Mouse (Mus musculus) liver, embryonic 14.5 days (tissue): Measurements from ENCODE around the gene Tatdn2. TPM values are rescaled to one million over a fixed set of nuclear protein-coding genes. Genes with fewer than 3 reads are reported as not detected.

ENCODE experiments used
- ATAC-seq: fragments of 200-750 bp; cut with Nextera tagmentation; 2 replicates; pipeline ENCODE4 v1.8.0; 2017; ENCODE audit warnings: moderate number of reproducible peaks, mild to moderate bottlenecking, moderate library complexity; ENCODE audit not compliant: insufficient read depth
- DNase-seq, 3 experiments: peaks; one replicate each; pipeline ENCODE4 v3.0.0-alpha.2; 2012 to 2013; ENCODE audit warnings: low read depth in 3 of 3, low spot score in 3 of 3
- H3K27ac ChIP-seq: fragments of 300-500 bp; sonication (generic); 2 replicates; pipeline ENCODE4 v1.5.1; 2014; ENCODE audit warnings: moderate library complexity, mild to moderate bottlenecking, control low read depth, inconsistent platforms
- H3K27me3 ChIP-seq: fragments of 300-500 bp; sonication (generic); 2 replicates; pipeline ENCODE4 v1.6.1; 2014; ENCODE audit warnings: mild to moderate bottlenecking, low read length, moderate library complexity; ENCODE audit not compliant: control insufficient read depth, insufficient read depth
- H3K36me3 ChIP-seq: fragments of 300-500 bp; sonication (generic); replicated peaks from 2 replicates; pipeline ENCODE4 v1.6.1; 2014; ENCODE audit warnings: low read depth; ENCODE audit not compliant: control insufficient read depth, insufficient read depth
- H3K4me1 ChIP-seq, 2 experiments: fragments of 200-500 bp in 1 of 2; fragments of 300-500 bp in 1 of 2; sonication (generic) in 1 of 2; replicated peaks; 2 replicates each; pipeline ENCODE4 v1.6.1; 2012 to 2014; ENCODE audit warnings: antibody characterized with exemption in 1 of 2, inconsistent platforms in 1 of 2, low read length in 1 of 2; ENCODE audit not compliant: control insufficient read depth in 2 of 2, insufficient read depth in 2 of 2
- H3K4me2 ChIP-seq: fragments of 300-500 bp; sonication (generic); 2 replicates; pipeline ENCODE4 v1.6.1; 2014; ENCODE audit warnings: low read depth, mild to moderate bottlenecking, control low read depth, moderate library complexity
- H3K4me3 ChIP-seq, 2 experiments: fragments of 200-500 bp in 1 of 2; fragments of 300-500 bp in 1 of 2; sonication (generic) in 1 of 2; 2 replicates each; pipeline ENCODE4 v1.5.1; 2012 to 2014; ENCODE audit warnings: low read depth in 2 of 2, low read length in 2 of 2, mild to moderate bottlenecking in 2 of 2, control low read depth in 1 of 2, inconsistent platforms in 1 of 2, moderate library complexity in 1 of 2; ENCODE audit not compliant: insufficient read depth in 1 of 2
- H3K9ac ChIP-seq: fragments of 300-500 bp; sonication (generic); replicated peaks from 2 replicates; pipeline ENCODE4 v1.6.1; 2014; ENCODE audit warnings: mild to moderate bottlenecking, control low read depth, moderate library complexity
- H3K9me3 ChIP-seq: fragments of 300-500 bp; sonication (generic); 2 replicates; pipeline ENCODE4 v1.6.1; 2016; ENCODE audit warnings: low read length, mixed read lengths; ENCODE audit not compliant: control insufficient read depth
- CTCF ChIP-seq: IDR thresholded peaks from 2 replicates; pipeline ENCODE4 v1.5.1; 2016; ENCODE audit warnings: antibody characterized with exemption, low read depth, control low read depth
- EP300 ChIP-seq: IDR thresholded peaks from 2 replicates; pipeline ENCODE4 v1.6.1; 2016; ENCODE audit warnings: antibody characterized with exemption, low read depth
- WGBS: fragments of 180-500 bp; shearing (Covaris S2); extraction: QIAGEN DNeasy Blood & Tissue Kit; methylation state at CpG from one replicate; pipeline ENCODE4 v1.1.7; 2014; ENCODE audit not compliant: insufficient replicate concordance; 5-methylcytosine and 5-hydroxymethylcytosine counted together
- polyA plus RNA-seq, 2 experiments: library from polyadenylated mRNA; depleted of rRNA in 1 of 2; stranded (reverse) in 1 of 2; unstranded in 1 of 2; fragments of >200 nt; fragmentation: Nextera tagmentation in 1 of 2; extraction: Ambion mirVana in 1 of 2; gene quantifications; 2 replicates each; pipeline versions ENCODE4 v1.2.1 to v1.2.3; 2012 to 2014

The Tatdn2 gene
- polyA plus RNA-seq, 2 experiments = 1.3 to 15.4 TPM

- WGBS = 72% methylated on average over 14 of the region's 14 CpGs
- H3K27me3 ChIP-seq = no peaks in the 10 kb centered on the region
- DNase-seq (no peak), ATAC-seq (no peak)
- no peaks in the 10 kb centered on the region for H3K9me3 ChIP-seq
- H3K4me2 ChIP-seq = no peak overlapping the region
- peaks cover 0 to 8% of the 10 kb centered on the region in 2 experiments; a peak in 1 of 4 replicates for H3K4me1 ChIP-seq
- no peak overlapping the region for H3K27ac ChIP-seq
- no peak overlapping the region for H3K4me3 ChIP-seq
- no peak overlapping the region for H3K9ac ChIP-seq
- TF ChIP-seq CTCF (no peak), EP300 (no peak)
- H3K36me3 ChIP-seq = no peaks in the 10 kb centered on the region; the same call in 1 of the 2 replicates
These were observed 19.6 kb upstream of the Tatdn2 start for GRCm38 (mm10) chr6:113677070-113677734.

DNA sequence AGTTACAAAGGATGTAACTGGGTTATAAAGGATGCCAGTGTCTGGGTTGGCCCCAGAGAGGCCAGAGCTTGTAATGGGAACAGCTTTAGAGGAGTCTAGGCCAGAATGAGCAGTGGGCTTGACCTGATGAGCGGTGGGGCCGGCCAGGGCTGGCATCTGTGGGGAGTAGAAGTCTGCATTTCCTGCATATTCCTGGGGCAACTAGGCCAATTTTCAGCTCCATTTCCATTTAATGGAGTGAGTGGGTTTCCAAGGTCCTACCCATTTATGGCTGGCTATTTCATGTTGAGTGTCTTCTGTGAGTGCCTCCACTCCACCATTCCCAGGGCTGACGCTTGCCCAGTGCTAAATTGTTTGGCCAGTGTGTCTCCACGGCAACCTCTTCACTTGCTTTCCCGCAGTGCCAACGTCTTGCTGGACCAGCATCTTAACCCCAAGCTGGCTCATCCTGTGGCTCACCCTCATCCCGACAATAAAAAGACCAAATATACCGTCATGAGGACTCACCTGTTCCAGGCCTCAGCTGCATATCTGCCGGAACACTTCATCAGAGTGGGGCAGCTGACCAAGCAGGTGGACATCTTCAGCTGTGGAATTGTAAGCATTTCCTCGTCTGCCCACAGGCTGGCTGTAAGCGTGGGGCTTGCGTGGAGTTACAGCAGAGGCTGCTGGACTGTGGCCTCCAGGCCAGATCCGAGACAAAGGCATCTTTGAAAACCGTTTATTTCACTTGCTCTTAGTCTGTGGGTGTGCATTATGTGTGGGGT lies 18.4 kb upstream of the Tatdn2 start:
- peaks cover 0 to 8% of the 10 kb centered on the region in 2 experiments; a peak in 1 of 4 replicates for H3K4me1 ChIP-seq
- no peak overlapping the region for H3K4me3 ChIP-seq
- H3K9ac ChIP-seq = no peak overlapping the region
- DNase-seq (no peak), ATAC-seq (no peak)
- WGBS = 76% methylated on average over 14 of the region's 14 CpGs
- H3K36me3 ChIP-seq = no peaks in the 10 kb centered on the region; the same call in 1 of the 2 replicates
- H3K27ac ChIP-seq = no peak overlapping the region
- no peaks in the 10 kb centered on the region for H3K9me3 ChIP-seq
- TF ChIP-seq EP300 = no peak
- TF ChIP-seq CTCF = no peak
- no peak overlapping the region for H3K4me2 ChIP-seq
- no peaks in the 10 kb centered on the region for H3K27me3 ChIP-seq

GRCm38 (mm10) chr6:113679993-113680566 lies 16.8 kb upstream of the Tatdn2 start:
- 59% methylated on average over 9 of the region's 9 CpGs for WGBS
- Histone ChIP-seq H3K9ac (no peak overlapping the region), H3K4me1 (peaks cover 0 to 8% of the 10 kb centered on the region in 2 experiments; a peak in 1 of 4 replicates), H3K4me3 (no peak overlapping the region), H3K27me3 (no peaks in the 10 kb centered on the region), H3K36me3 (no peaks in the 10 kb centered on the region), H3K27ac (no peak overlapping the region), H3K4me2 (no peak overlapping the region), H3K9me3 (no peaks in the 10 kb centered on the region)
- no peak for DNase-seq
- TF ChIP-seq EP300 = no peak
- TF ChIP-seq CTCF = no peak
- ATAC-seq = no peak

DNA sequence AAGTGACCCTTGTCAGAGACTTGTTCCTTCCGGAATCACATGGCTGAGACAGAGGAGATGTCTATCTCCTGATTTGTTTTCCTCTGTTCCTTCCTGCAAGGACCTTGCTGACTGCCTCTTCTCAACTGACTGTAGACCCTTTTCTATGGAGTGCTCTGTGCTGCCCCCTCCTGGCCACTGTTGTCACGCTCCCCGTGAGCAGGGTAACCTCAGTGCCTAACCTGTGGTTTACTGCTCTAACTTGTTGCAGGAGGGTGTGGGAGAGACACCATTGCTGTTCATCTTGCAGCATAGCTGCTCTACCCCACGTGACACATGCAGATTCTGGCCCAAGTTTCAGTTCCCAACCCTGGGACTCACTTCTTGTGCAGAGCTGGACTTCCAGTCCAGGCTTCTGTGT lies 15.6 kb upstream of the Tatdn2 start:
- Histone ChIP-seq H3K9me3 (no peaks in the 10 kb centered on the region), H3K27me3 (no peaks in the 10 kb centered on the region), H3K27ac (no peak overlapping the region), H3K4me3 (no peak overlapping the region), H3K4me2 (no peak overlapping the region), H3K36me3 (no peaks in the 10 kb centered on the region), H3K4me1 (peaks cover 2 to 12% of the 10 kb centered on the region in 2 experiments; a peak in 1 of 4 replicates), H3K9ac (no peak overlapping the region)
- no peak for TF ChIP-seq EP300
- peak; percentile 99 for TF ChIP-seq CTCF
- WGBS = 7% methylated on average over 4 of the region's 4 CpGs
- DNase-seq = peak in 2 of 3 experiments; percentile 55 to 61
- ATAC-seq = peak; percentile 76
